Mouse (Mus musculus) left cerebral cortex, postnatal 10 days (tissue): ENCODE results near the gene Ctso. TPM values are rescaled to one million over a fixed set of nuclear protein-coding genes. Genes with fewer than 3 reads are reported as not detected.

Source experiments
- DNase-seq, 2 experiments: peaks; one replicate each; pipeline ENCODE4 v3.0.0; 2021 to 2022; ENCODE audit warnings: low spot score in 2 of 2, mixed read lengths in 1 of 2; ENCODE audit errors: extremely low spot score in 1 of 2
- intact Hi-C: fragments of 180-260 bp; cut with DNase I; formaldehyde crosslinking; loops from one replicate; pipeline ENCODE4 v1.15.1; 2025
- total RNA-seq, 2 experiments: library from RNA; stranded (reverse); gene quantifications; 2 replicates each; pipeline ENCODE4 v1.2.3; 2021

The Ctso gene
- total RNA-seq, result 10 to 100 TPM; 10.6 to 10.7 TPM

DNA sequence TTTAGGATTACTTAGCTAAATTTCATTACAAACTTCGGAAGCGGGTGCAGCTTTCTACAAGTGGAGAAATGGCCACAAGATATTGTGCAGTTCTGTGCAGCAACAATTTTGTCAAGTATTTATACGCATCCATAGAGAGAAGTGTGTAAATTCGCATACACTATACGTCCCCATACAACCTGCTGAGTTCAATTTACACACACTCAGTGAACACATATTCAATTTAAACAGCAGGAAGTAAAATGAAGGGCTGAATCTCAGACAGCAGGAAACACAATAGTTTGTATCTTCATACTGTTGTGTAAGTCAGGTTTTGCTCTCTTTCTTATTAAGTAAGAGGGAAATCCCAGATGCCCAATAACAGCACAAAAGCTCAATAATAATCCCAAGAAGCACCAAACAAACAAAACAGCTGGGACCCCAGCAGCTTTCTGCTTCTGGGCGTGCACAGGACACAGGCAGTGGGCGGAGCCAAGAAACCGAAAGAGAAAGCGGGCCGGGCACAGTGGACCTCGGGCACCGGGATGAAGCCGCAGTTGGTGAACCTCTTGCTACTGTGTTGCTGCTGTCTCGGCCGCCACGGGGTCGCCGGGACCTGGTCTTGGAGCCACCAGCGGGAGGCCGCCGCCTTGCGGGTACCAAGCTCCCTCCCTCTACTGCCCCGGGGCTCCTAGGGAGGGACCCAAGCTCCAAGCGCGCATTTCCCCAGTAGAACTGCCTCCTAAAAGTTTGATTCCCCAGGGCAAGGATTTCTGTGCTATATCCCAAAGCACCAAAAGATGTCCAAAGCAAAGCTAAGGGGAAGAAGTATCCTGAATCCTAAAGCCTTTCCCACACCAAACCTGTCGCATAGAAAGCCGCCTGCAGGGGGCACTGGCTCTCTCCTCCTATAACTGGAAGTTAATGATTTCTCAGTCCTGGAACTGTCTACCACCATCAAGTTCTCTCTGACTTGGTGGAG, at the start of gene Ctso:
Gene Ctso, plus strand, starts transcription at position 461 of the 961 bp plus-strand sequence.
- peak; percentile 79 to 89 for DNase-seq
- intact Hi-C loops, result loop anchor here (5.0 kb wide), 1 partner anchor 420 kb away; no protein-coding TSS in a partner anchor

DNA sequence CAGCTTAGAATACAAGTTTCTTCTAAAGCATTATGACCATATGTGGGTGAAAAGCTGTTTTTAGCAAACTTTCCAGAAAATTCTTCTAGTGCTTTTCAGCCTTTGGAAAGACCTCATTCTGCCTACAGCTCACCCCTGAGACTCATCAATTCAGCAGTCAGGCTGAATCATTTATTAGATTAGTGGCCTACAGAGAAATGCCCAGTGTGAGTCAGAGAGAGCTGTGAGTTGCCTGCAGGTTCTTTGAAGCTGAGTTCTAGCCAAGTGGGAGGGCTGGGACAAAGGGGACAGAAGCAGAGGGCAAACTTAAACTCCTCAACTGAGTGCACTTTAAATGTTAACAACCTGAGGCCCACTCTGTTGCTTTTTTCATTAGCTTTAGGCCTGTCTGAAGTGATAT, 48.5 kb upstream of the Ctso start:
- intact Hi-C loops, result no loop called here
- DNase-seq, result no peak

GRCm38 (mm10) chr3:81885566-81885965, 46.8 kb upstream of the Ctso start:
- DNase-seq, result no peak
- intact Hi-C loops, result no loop called here

- DNase-seq, result no peak
- intact Hi-C loops, result no loop called here
Measured at GRCm38 (mm10) chr3:81889137-81889536, 43.3 kb upstream of the Ctso start.

GRCm38 (mm10) chr3:81910286-81911036, 21.9 kb upstream of the Ctso start:
- DNase-seq, result no peak
- intact Hi-C loops, result loop anchor here (10.0 kb wide), 1 partner anchor 106 kb away; no protein-coding TSS in a partner anchor

GRCm38 (mm10) chr3:81916030-81916686, 16.2 kb upstream of the Ctso start:
- DNase-seq, result no peak
- intact Hi-C loops, result loop anchor here (10.0 kb wide), 1 partner anchor 111 kb away; no protein-coding TSS in a partner anchor

- intact Hi-C loops, result loop anchor here (10.0 kb wide), 1 partner anchor 113 kb away; no protein-coding TSS in a partner anchor
Measured at GRCm38 (mm10) chr3:81917354-81917935, 15.0 kb upstream of the Ctso start.

GRCm38 (mm10) chr3:81918215-81918614, 14.2 kb upstream of the Ctso start:
- DNase-seq, result no peak
- intact Hi-C loops, result loop anchor here (10.0 kb wide), 1 partner anchor 113 kb away; no protein-coding TSS in a partner anchor

More at GRCm38 (mm10) chr3:81917354-81917935, 15.0 kb upstream of the Ctso start:
- no peak for DNase-seq

DNA sequence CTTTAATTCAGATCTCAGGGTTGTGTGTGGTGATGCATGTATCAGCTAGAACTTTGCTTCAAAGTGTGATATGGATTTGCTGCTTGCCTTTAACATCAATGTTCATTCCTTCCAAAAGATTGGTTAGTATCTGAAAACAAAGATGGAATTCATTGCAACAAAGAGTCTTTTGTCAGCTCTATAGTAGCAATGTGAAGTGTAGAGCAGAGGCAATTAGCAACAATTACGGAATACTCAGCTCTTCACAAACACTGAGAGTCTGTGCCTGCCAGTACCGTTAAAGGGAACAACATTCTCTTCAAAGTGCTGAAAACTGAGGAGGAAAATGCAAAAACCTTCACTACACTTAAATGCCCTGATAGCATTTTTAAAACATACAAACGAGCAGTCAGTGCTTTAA, 12.7 kb upstream of the Ctso start:
- intact Hi-C loops, result loop anchor here (5.0 to 10.0 kb wide), 5 partner anchors 115 to 1835 kb away; partner anchors contain the start of genes Gria2 and Pdgfc

DNA sequence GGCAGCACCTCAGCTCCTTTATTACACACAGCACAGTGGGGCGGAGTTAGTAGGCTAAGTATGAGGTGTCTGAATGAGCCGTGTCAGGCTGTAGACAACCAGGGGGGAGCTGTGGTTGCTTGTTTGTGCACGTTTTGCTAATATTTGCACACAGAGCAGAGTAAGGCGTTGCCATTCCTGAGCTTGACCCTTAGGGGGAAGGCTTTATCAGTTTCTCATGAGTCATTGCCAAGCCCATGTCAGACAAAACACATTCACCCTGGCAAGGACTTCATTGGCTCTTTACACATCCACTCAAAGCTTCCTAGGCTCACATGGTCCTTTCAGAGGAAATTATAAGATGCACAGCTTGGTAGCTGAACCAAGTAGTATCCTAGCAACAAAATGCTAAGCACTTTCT, 9.5 kb upstream of the Ctso start:
- intact Hi-C loops, result loop anchor here (5.0 to 10.0 kb wide), 4 partner anchors 138 to 1838 kb away; partner anchors contain the start of genes Gria2 and Pdgfc
- no peak for DNase-seq

More for the DNA sequence above, 12.7 kb upstream of the Ctso start:
- no peak for DNase-seq

DNA sequence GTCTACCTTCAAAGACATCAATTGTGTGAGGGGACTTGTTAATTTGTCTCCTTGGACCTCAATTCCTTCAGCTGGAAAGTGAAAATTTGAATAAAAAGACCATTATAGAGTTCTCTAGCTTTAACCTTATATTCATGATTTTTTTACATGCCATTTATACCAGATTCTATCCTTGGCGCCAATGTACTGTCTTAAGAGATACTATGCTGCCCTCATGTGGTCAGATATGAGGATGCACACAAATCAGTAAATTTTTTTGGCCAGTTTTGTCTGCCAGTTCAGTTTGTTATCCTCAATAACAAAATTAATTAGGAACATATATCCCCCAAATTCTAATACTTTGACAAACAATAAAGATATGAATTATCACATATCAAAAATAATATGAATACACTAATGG, 7.5 kb upstream of the Ctso start:
- peak in 1 of 2 experiments; percentile 71 for DNase-seq
- intact Hi-C loops, result loop anchor here (5.0 to 10.0 kb wide), 5 partner anchors 140 to 1840 kb away; partner anchors contain the start of genes Gria2 and Pdgfc

GRCm38 (mm10) chr3:81925856-81926255, 6.5 kb upstream of the Ctso start:
- intact Hi-C loops, result loop anchor here (5.0 to 10.0 kb wide), 4 partner anchors 141 to 1841 kb away; partner anchors contain the start of gene Gria2
- no peak for DNase-seq

DNA sequence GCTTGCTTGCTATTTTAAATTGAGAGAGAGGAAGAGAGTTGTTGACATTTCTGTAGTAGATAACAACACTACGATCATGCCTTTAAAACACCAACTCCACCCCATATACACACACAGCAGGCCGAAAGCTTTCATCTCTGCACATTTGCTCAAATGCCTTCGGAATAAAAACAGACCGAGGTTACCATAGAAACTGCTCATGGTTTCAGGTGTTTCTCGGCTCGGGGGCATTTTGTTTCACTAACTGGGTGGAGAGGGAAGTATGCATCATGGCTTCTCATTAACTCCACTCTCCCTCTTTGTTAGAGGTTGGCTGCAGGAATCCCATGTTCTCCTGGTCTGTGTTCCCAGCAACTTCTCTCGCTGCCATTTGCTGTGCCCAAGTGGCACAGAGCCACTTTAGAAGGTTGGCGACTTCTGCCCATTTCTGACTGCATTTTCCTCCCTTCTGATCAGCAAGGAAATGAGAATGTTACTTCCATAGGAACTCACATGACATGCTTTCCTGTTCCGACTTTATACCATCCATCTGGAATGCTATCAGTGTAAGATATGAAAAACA, 5.6 kb upstream of the Ctso start:
- intact Hi-C loops, result loop anchor here (5.0 to 10.0 kb wide), 4 partner anchors 142 to 1842 kb away; partner anchors contain the start of gene Gria2
- no peak for DNase-seq

- intact Hi-C loops, result loop anchor here (5.0 to 10.0 kb wide), 4 partner anchors 144 to 1844 kb away; partner anchors contain the start of gene Gria2
- DNase-seq, result no peak
Measured at GRCm38 (mm10) chr3:81929073-81929472, 3.3 kb upstream of the Ctso start.

DNA sequence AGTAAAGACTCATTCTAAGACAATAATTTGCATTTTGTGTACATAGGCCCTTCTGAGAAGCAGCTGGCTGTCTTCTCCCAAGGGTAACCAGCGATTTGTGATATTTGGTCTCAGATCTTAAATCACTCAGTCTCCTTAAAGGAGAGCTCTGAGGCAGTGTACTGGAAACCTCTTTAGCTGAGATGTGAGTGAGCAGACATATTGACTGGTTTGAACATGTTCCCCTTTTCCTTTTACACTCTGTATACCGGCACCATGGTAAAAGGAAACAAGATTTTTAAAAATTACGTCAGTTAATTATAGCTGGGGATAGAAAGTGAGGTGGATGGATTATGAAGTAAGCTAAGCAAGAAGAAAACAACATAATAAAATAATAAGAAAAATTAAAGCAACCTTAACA, 706 bp upstream of the Ctso start:
- intact Hi-C loops, result loop anchor here (5.0 kb wide), 1 partner anchor 421 kb away; no protein-coding TSS in a partner anchor
- DNase-seq, result no peak

- intact Hi-C loops, result loop anchor here (5.0 kb wide), 1 partner anchor 419 kb away; no protein-coding TSS in a partner anchor
- no peak for DNase-seq
Measured at GRCm38 (mm10) chr3:81933348-81933747, 947 bp downstream of the Ctso start.

DNA sequence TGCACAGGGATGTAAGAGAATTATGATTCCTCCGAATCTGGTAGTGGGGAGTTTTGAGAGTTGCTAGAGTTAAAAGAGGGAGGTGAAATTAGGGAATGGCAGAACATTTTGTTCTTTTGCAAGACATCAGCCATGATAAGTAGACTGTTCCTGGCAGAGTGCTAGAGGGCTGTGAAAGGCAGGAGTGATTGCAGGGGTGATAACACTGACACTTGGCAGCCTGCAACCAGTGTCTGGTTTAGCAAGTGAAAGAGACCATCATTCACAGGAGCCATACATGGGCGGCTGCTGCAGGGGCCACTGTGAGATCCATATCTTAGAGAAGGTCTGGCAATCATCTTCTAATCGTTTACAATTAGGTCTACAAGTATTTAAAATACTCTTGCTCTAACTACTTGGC, 6.5 kb downstream of the Ctso start:
- no peak for DNase-seq
- intact Hi-C loops, result loop anchor here (5.0 kb wide), 1 partner anchor 88 kb away; no protein-coding TSS in a partner anchor
